Mouse (Mus musculus) adrenal gland, adult (tissue): ENCODE measurements around the gene Lrrc25.

Source experiments
- DNase-seq, 2 experiments: peaks; one replicate each; pipeline ENCODE4 v3.0.0; 2022 to 2023; ENCODE audit warnings: low spot score in 1 of 2; ENCODE audit not compliant: inconsistent age in 2 of 2

Lrrc25 gene

DNA sequence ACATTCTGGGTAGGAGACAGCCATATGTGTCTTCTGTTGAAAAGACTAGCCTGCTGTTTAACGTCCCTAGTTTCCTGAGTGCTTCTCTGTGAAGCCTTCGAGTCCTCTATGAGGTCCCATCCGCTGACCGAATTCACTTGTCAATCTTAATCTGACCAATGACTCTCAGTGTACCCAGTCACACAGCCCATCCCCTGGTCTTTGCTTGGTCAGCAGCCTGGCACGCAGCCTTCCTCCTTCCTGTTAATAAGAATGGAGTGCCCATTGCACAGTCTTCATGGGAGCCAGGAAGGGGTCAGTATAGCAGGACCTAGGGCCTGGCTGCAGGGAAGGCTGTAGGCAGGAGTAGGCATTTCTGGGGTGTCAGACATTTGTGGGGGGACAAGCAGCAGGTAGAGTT is 1.5 kb upstream of the Lrrc25 start:
- DNase-seq: no peak

DNA sequence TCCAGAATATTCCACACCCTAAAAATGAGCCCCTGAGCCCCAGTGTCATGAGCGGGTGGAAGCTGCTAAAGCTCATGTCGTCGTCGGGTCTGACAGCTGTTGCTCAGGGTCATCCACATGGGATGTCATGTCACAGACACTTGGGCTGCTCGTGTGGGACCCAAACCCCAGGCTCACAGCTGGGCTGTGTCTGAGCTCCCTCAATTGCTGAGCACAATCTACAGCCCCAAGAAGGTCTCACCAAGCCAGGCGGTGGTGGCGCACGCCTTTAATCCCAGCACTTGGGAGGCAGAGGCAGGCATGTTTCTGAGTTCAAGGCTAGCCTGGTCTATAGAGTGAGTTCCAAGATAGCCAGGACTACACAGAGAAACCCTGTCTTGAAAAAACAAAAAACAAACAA is 674 bp upstream of the Lrrc25 start:
- no peak for DNase-seq

- no peak for DNase-seq
Observed at GRCm38 (mm10) chr8:70616645-70617044, 690 bp downstream of the Lrrc25 start.

DNA sequence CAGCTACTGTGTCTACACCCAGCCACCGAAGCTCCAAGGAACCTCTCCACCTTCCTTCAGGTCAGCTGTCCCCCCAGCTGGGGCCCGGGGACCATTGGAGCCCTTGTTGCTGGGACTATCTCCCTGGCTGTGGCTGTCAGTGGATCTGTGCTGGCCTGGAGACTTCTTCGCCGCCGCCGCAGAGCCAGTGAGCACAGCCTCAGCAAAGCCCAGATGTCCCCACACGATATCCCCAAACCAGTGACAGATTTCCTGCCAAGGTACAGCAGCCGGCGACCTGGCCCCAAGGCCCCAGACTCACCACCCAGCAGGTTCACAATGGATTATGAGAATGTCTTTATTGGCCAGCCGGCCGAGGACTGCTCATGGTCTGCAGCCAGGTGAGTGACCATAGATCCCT is 2.0 kb downstream of the Lrrc25 start:
- no peak for DNase-seq

DNA sequence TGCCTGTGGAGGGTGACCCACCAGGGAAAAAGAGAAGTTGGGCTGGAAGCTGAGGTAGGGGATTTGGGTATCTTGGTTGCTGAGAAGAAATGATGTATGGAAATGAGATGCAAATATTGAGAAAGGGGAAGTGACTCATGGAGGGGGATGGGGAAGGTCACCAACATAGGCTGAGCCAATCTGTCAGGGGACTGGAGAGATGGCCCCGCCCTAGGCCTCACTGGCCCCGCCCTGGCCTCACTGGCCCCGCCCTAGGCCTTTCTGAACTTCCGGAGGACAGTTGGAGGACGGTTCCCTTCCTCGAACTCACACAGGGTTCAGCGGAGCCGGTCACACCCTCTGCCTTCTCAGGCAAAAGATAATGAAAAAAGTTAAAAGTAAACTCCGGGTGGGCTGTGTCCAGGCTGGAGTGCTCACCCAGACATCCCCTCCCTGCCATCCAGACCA is 3.0 kb downstream of the Lrrc25 start:
- peak; percentile 58 to 73 for DNase-seq

DNA sequence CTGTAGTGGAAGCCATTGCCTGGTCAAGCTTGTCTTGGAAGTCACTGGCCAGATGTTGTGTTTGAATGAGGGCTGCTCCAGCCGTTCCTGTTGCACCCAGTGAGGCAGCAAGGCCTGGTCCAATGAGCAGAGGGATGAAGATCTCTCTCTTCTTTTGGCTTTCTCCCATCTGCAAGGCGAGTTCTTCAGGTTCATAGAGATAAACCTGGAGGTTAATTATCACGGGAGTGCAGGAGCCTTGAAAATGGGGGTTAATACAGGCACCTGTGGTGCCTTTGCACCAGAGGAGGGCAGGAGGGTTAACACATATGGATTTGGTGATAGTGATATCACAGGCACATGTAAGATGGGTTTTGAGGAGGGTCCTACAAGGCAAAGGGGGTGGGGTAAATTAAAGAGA is 6.3 kb downstream of the Lrrc25 start:
- no peak for DNase-seq

- peak in 1 of 2 experiments; percentile 80 for DNase-seq
Observed at GRCm38 (mm10) chr8:70625104-70625503, 9.1 kb downstream of the Lrrc25 start.

- DNase-seq: no peak
Observed at GRCm38 (mm10) chr8:70627041-70627440, 11.1 kb downstream of the Lrrc25 start.

DNA sequence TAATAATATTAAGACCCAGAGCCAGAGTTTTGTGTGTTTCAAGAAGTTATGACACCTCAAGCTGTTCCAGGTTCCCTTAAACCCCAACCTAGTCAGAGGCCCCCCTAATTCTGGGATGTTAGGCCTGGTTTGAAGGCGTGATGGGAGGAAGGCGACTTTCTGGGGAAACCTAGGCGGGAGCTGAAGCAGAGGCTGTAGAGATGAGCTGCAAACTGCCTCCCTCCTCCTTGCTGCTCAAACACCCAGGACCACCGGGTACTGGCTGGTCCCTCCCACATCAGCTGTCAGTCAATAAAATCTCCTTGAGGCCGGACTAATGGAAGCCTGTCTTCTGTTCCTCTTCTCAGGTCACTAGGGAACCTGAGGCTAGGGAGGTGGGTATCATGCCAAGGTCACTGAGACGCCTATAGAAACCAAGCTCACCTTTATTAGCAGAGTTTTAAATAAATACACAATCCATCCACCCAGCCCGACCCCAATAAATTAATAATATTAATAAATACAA is 13.1 kb downstream of the Lrrc25 start:
- no peak for DNase-seq

DNA sequence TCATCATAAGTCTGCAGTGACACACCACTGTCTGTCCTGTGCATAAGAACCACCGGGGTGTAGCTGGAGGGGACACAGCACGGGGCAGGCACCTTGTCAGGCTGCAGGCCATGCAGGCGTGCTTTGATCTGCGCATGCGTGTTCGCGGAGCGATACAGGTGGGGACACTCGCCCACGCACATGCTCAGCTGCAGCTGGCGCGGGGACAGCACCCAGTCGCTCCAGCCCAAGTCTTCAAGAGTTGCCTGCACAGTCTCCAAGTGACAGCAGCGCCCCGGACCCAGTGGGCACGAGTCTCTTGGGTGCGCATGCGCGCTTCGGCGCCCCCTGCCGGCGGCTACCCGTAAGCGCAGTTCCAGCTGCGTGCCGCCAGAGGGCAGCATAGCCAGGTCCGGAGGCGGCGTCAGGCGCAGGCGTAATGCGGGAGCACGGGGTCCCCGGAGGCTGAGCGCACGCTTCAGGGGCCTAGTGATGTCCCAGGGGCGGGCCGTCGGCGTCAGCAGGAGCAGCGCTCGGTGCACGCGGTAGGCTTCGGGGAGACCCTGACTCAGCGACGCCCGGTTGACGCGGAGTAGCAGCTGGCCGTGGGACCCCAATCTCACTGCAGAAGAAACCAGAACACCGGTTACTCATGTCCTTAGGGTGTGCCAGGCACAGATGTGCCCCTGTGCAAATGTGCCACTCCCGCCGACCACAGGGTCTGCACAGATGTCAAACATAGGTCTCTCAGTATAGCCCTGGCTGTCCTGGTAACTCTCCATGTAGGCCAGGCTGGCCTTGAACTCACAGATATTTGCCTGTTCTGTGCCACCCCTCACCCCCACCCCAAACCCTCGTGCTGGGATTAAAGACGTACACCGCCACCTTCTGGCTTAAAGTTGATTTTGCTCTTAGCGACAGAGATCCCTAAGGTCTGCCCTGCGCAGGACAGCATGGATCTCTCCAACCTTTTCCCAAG is 13.9 kb downstream of the Lrrc25 start:
- DNase-seq: peak; percentile 94 to 98

DNA sequence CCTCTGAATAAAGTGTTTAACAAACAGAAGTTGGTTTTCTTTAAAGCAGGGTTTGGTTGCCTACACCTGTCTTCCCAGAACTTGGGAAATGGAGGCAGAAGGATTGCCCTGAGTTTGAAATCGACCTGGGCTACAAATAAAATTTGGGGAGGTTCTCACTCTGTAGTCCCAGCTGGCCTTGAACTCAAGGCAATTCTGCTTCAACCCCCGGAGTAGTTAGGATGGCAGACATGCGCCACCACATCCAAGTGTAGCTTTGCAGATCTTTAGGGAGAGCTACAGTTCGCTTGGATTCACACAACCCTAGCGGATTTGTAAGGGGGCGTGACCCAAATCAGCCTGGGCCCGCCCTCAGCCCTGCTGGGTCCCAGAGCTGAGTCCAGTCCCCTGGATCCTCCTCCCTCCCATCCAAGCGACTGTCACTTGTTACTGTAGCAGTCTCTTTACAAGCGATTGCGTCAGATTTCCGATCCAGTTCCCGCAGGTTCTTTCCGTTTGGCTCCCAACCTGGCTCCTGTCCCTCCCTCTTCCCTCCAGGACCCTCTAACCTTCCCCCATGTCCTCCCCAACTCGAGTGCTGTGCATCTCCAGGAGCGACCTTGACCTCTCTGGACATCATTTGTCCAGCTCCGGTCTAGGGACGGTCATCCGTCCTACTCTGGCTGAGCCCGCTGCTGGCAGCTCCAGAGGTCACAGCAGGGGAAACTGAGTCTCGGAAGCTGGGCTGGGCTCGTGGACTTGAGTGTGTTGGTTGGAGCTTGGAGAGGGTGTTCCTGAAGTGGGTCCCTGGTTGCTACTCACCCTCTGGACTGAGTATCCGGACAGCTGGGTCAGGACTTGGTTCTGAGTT is 14.8 kb downstream of the Lrrc25 start:
- peak; percentile 89 to 91 for DNase-seq

DNA sequence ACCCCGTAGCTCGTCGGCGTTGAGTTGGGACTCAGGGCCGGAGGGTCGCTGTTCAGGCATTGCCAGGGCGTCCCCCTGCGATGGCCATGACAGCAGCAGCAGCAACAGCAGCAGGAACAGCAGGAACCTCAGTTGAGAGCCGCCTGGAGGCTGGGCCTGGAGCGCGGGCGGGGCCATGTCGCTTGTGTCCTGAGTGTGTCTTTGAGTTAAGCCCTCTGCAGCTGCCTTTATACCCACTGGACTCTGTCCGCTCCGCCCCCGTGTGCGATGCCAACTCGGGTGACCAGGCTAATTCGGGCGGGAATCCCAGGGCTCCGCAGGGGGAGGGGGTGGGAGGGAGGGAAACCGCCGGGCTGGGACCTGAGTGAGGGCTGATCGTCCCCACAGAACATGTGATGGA is 15.5 kb downstream of the Lrrc25 start:
- DNase-seq: peak; percentile 64 to 72

DNA sequence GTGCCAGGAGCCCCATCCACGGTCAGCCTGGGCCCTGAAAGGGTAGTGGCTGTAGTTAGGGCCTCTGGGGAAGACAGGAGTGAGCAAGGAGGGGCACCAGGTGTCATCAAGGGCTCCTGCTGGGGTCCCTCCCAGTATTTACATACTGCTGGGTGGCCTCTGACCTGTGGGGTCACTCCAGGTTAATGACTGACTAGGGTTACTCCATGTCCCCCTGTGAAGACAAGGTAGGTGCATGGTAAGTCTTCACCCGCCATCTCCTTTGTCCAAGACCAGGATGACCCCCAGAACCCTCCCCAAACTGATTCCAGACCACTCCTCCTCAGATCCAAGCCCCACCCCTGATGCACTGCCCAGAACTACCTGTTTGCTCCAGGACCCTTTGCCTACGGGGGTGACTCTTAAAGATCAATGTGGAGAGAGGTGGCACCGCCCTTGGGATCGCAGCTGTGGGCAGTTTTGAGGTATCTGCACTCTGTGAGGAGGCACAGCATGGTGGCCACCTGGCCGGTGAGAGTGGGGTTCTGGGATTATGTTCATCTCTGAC is 16.5 kb downstream of the Lrrc25 start, which contains the start of gene Gdf15:
TSS of gene Gdf15 (minus strand) at position 111 of the 547 bp plus-strand sequence.
- DNase-seq: no peak

DNA sequence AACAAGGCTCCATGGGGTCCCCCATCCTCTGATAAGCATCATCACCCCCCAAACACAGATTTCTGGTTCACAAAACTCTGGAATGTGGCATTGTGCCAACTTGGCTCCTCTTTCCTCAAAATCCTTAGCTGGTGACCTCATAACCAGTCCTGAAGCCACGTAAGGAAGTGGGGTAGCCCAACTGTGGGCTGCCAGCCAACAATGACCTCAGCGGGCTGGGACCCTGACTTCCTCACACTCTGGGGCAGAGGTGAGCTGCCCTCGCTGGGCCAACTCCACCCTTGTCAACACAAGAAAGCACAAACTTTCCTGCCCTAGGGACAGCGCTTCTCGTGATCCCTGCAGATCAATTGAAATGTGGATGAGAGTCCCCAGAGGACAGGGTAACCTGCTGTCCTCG is 18.1 kb downstream of the Lrrc25 start:
- peak; percentile 82 to 87 for DNase-seq

GRCm38 (mm10) chr8:70635527-70635926 is 19.6 kb downstream of the Lrrc25 start:
- no peak for DNase-seq

GRCm38 (mm10) chr8:70636838-70637237 is 20.9 kb downstream of the Lrrc25 start:
- DNase-seq: no peak

GRCm38 (mm10) chr8:70638752-70639151 is 22.8 kb downstream of the Lrrc25 start:
- DNase-seq: no peak

DNA sequence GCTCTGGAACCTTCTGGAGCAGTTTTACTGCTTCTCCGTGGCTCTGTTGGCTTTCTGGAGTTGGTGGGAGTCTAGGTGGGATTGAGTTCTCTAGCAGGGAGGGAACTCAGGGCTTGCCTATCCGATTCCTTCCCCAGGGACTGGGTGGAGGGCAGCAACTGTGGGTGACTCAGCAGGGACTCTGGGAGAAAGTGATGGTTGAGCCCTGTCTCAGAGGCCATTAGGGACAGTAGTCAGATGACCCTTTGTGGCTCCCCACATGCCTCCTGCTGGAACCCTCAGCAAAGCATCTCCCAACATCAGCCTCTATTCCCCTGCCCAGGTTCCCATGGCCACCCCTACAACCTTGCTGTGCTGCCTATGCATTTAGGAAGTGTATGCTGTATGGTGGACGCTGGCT is 27.1 kb downstream of the Lrrc25 start:
- DNase-seq: no peak

DNA sequence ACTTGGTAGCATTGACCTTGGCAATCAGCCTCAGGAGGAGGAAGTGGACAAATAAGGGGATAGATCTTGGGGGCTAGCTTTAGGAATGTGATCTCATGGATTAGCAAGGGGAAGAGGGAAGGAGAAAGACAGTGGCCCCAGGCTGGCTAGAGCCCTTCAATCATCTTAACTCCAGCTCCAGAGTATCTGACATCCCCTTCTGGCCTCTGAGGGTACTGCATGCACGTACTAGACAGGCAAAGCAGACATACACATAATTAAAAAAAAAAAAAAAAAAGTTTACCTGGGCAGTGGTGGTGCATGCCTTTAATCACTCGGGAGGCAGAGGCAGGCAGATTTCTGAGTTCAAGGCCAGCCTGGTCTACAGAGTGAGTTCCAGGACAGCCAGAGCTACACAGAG is 28.1 kb downstream of the Lrrc25 start:
- DNase-seq: no peak

DNA sequence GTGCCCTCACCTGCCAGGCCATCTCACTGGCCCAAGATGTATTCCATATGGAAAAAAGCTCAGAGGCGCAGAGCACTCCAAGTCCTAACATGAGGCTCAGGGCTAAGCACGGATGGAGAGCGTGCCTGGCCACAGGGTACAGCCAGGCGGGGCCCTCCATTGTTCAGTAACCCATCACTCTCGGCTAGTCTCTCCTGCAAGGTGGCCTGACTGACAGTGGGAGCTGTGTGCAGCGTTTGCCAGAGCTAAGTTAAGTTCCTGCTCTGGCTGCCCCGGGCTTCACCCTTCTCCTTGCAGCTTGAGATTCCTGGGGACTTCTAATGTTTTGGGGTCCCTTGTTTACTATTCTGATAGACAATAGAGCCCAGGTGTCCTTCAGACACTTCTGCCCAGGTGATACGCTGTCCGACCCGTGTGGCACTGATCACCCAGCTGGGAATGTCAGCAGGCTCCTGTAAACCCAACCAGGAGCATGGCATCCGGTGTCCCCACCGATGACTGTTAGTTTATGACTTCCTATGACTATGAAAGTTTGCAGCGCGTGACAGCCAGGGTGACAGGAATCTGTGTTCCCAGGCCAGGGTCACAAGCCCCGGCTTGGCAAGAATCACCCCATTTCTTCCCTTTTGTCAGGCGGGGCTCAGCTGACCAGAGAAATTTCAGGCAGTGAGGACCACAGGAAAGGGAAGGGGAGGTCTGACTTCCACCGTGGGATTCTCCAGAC is 29.7 kb downstream of the Lrrc25 start:
- peak; percentile 85 to 91 for DNase-seq

- peak in 1 of 2 experiments; percentile 74 for DNase-seq
Observed at GRCm38 (mm10) chr8:70646369-70646768, 30.4 kb downstream of the Lrrc25 start.
